Mouse (Mus musculus): ENCODE results near the gene AC124502.3.
"Not testable (repeated sequence)": the region's sequence is repeated elsewhere in the genome, so short reads cannot be mapped to it uniquely, and the experiment has no call there.

Gene AC124502.3

GRCm38 (mm10) chr19:5082005-5082404, 43.3 kb downstream of the AC124502.3 start:
- no peak for DNase-seq (ENCODE audit: extremely low read depth, insufficient read length, low spot score)

- DNase-seq (ENCODE audit: extremely low read depth, insufficient read length, low spot score): no peak
Observed at GRCm38 (mm10) chr19:5082596-5082995, 43.9 kb downstream of the AC124502.3 start.

- DNase-seq (ENCODE audit: extremely low read depth, insufficient read length, low spot score): no peak
Observed at GRCm38 (mm10) chr19:5083961-5084833, 45.5 kb downstream of the AC124502.3 start.

- peak; percentile 64 for DNase-seq (ENCODE audit: extremely low read depth, insufficient read length, low spot score)
Observed at GRCm38 (mm10) chr19:5084834-5085144, 46.1 kb downstream of the AC124502.3 start.

GRCm38 (mm10) chr19:5085145-5085863, 46.6 kb downstream of the AC124502.3 start, which contains the start of gene Tmem151a:
Tmem151a (minus strand) TSS chr19:5085531.
- DNase-seq (ENCODE audit: extremely low read depth, insufficient read length, low spot score): peak; percentile 70

- DNase-seq (ENCODE audit: extremely low read depth, insufficient read length, low spot score): not testable (repeated sequence)
Observed at GRCm38 (mm10) chr19:5086533-5086932, 47.8 kb downstream of the AC124502.3 start.

GRCm38 (mm10) chr19:5087884-5088728, 49.4 kb downstream of the AC124502.3 start, which contains the start of gene Yif1a:
Yif1a (plus strand) TSS chr19:5088538.
- DNase-seq (ENCODE audit: extremely low read depth, insufficient read length, low spot score): peak; percentile 89

GRCm38 (mm10) chr19:5089324-5089723, 50.6 kb downstream of the AC124502.3 start:
- DNase-seq (ENCODE audit: extremely low read depth, insufficient read length, low spot score): no peak

GRCm38 (mm10) chr19:5092083-5092482, 53.4 kb downstream of the AC124502.3 start:
- DNase-seq (ENCODE audit: extremely low read depth, insufficient read length, low spot score): no peak

- DNase-seq (ENCODE audit: extremely low read depth, insufficient read length, low spot score): no peak
Observed at GRCm38 (mm10) chr19:5093481-5094242, 55.0 kb downstream of the AC124502.3 start.

GRCm38 (mm10) chr19:5094243-5094632, 55.5 kb downstream of the AC124502.3 start:
- peak; percentile 56 for DNase-seq (ENCODE audit: extremely low read depth, insufficient read length, low spot score)

- DNase-seq (ENCODE audit: extremely low read depth, insufficient read length, low spot score): no peak
Observed at GRCm38 (mm10) chr19:5094746-5095417, 56.2 kb downstream of the AC124502.3 start.

- no peak for DNase-seq (ENCODE audit: extremely low read depth, insufficient read length, low spot score)
Observed at GRCm38 (mm10) chr19:5095887-5096474, 57.3 kb downstream of the AC124502.3 start.

GRCm38 (mm10) chr19:5097521-5098362, 59.1 kb downstream of the AC124502.3 start:
- no peak for DNase-seq (ENCODE audit: extremely low read depth, insufficient read length, low spot score)

- peak; percentile 62 for DNase-seq (ENCODE audit: extremely low read depth, insufficient read length, low spot score)
Observed at GRCm38 (mm10) chr19:5098363-5099143, 59.9 kb downstream of the AC124502.3 start, which contains the start of gene Cnih2. Cnih2 (minus strand) TSS chr19:5098521.
